In genomic region chrX:159995808-159996207, GRCm38 (mm10) we compare ENCODE assay signal across 19 mouse cellular contexts. TPM values are rescaled to one million over a fixed set of nuclear protein-coding genes. Genes with fewer than 3 reads are reported as not detected.
A peak's percentile ranks its signal among the peaks of the same experiment; 100 is the strongest.
DNase-seq lines count a peak whose midpoint lies in the region; TF ChIP-seq lines count a peak whose summit lies in the region.
"Had no signal": no experiment of that assay in that cellular context is flagged by ENCODE, and none has a peak within 500 bp of the region (broad histone marks: within the 10 kb centered on the region; RNA-seq: fewer than 3 reads in every experiment).

No protein-coding gene starts in this region.

- DNase-seq in MEL (ENCODE audit: low read depth, low spot score) (peak; percentile 86), MEL-GATA-1-ER (ENCODE audit: extremely low read depth, low read depth) (peak; percentile 63), MN1 (ENCODE audit: low spot score) (no peak)
- no peak for DNase-seq in gastrocnemius, postnatal 10 days
- DNase-seq: adrenal gland, adult 2 months; adrenal gland, adult 8-10 months; adrenal gland, postnatal 10 days; adrenal gland, postnatal 14 days; adrenal gland, postnatal 25 days; adrenal gland, postnatal 36 days; B cell, adult 2 months; cerebellum, adult 11 months; cerebellum, adult 11-12 months; cerebellum, adult 18-20 months; cerebellum, adult 2 months; cerebellum, adult 8-10 months; cerebellum, adult 9-10 months had no signal

- peaks cover 0 to 13% of the 10 kb centered on the region in 2 experiments; a peak in 2 of 4 replicates for H3K36me3 ChIP-seq in MEL (ENCODE audit: control insufficient read depth in 1 of 2, insufficient read depth in 2 of 2, low read length in 2 of 2)
- H3K36me3 ChIP-seq: G1E had no signal

- H3K4me3 ChIP-seq in MEL (ENCODE audit: control insufficient read depth in 1 of 2, insufficient read depth in 1 of 2, low read depth in 2 of 2, low read length in 2 of 2), result no peak overlapping the region

- no peak overlapping the region for H3K9ac ChIP-seq in MEL (ENCODE audit: control insufficient read depth, low read depth, low read length, poor library complexity, severe bottlenecking)

- no peaks in the 10 kb centered on the region for H3K9me3 ChIP-seq in MEL (replicated peaks; ENCODE audit: insufficient read depth, low read length)
- H3K9me3 ChIP-seq: G1E had no signal

- H3K4me1 ChIP-seq in MEL (ENCODE audit: control insufficient read depth in 1 of 2, insufficient read depth in 2 of 2, low read length in 2 of 2), result peaks cover 3 to 7% of the 10 kb centered on the region in 2 experiments; a peak in 3 of 4 replicates

- no peaks in the 10 kb centered on the region for H3K79me2 ChIP-seq in MEL (ENCODE audit: control insufficient read depth, insufficient read depth, low read length, poor library complexity)

- no peak for TF ChIP-seq CTCF in MEL (IDR thresholded peaks at IDR 0.05 in 2 of 3, conservative IDR thresholded peaks at IDR 0.05 in 1 of 3; ENCODE audit: control insufficient read depth in 1 of 3, insufficient read depth in 1 of 3, low read depth in 2 of 3, low read length in 3 of 3, poor library complexity in 1 of 3, severe bottlenecking in 1 of 3)

- no peak for TF ChIP-seq POLR2A in MEL (IDR thresholded peaks at IDR 0.05; ENCODE audit: control insufficient read depth in 1 of 2, insufficient read depth in 1 of 2, low read depth in 1 of 2, low read length in 2 of 2, poor library complexity in 1 of 2)

- TF ChIP-seq EP300 in MEL (IDR thresholded peaks at IDR 0.05; ENCODE audit: low read depth in 1 of 2, low read length in 2 of 2), result peak; percentile 35 to 48; a peak in 3 of 4 replicates

- TF ChIP-seq RAD21 in MEL (IDR thresholded peaks at IDR 0.05; ENCODE audit: low read depth, low read length), result no peak

- no peaks in the 10 kb centered on the region for H3K27me3 ChIP-seq in MEL (ENCODE audit: control insufficient read depth in 1 of 2, insufficient read depth in 2 of 2, low read length in 2 of 2)
- H3K27me3 ChIP-seq: CH12.LX had no signal

- H3K27ac ChIP-seq in MEL (ENCODE audit: control insufficient read depth, low read depth, low read length), result peak overlapping the region; percentile 55; the same call in 1 of the 2 replicates

TF ChIP-seq in MEL, 35 proteins besides CTCF, POLR2A, EP300 and RAD21:
- TF ChIP-seq SMC3 (IDR thresholded peaks at IDR 0.05; ENCODE audit: low read depth, low read length), result no peak
- TF ChIP-seq ZNF384 (IDR thresholded peaks at IDR 0.05; ENCODE audit: low read depth, low read length), result no peak
- TF ChIP-seq GABPA (IDR thresholded peaks at IDR 0.05; ENCODE audit: low read depth, low read length), result no peak
- TF ChIP-seq MXI1 (IDR thresholded peaks at IDR 0.05; ENCODE audit: low read depth, low read length), result peak; percentile 63; the same call in 1 of the 2 replicates
- peak; percentile 54; the same call in 1 of the 2 replicates for TF ChIP-seq SIN3A (IDR thresholded peaks at IDR 0.05; ENCODE audit: low read length)
- TF ChIP-seq ZC3H11A (IDR thresholded peaks at IDR 0.05; ENCODE audit: low read depth, low read length), result no peak
- TF ChIP-seq KAT2A (conservative IDR thresholded peaks at IDR 0.05; ENCODE audit: low read depth, low read length), result no peak
- no peak for TF ChIP-seq UBTF (IDR thresholded peaks at IDR 0.05; ENCODE audit: borderline replicate concordance, insufficient read depth, low read depth, low read length)
- no peak for TF ChIP-seq CHD2 (IDR thresholded peaks at IDR 0.05; ENCODE audit: low read length)
- TF ChIP-seq E2F4 (IDR thresholded peaks at IDR 0.05; ENCODE audit: borderline replicate concordance, low read depth, low read length), result no peak
- no peak for TF ChIP-seq TBP (IDR thresholded peaks at IDR 0.05; ENCODE audit: low read depth, low read length)
- no peak for TF ChIP-seq POLR2AphosphoS5 (IDR thresholded peaks at IDR 0.05; ENCODE audit: borderline replicate concordance, low read depth, low read length)
- TF ChIP-seq USF1 (IDR thresholded peaks at IDR 0.05; ENCODE audit: low read depth, low read length), result no peak
- TF ChIP-seq MYB (IDR thresholded peaks at IDR 0.05; ENCODE audit: low read depth, low read length), result no peak
- 0 out of 2 replicates have a peak, but pooled peaks have one; percentile 24 for TF ChIP-seq ETS1 (IDR thresholded peaks at IDR 0.05; ENCODE audit: low read depth, low read length)
- TF ChIP-seq BHLHE40 (IDR thresholded peaks at IDR 0.05; ENCODE audit: borderline replicate concordance, low read depth, low read length), result no peak
- no peak for TF ChIP-seq MEF2A (IDR thresholded peaks at IDR 0.05; ENCODE audit: extremely low read depth, insufficient replicate concordance, low read depth, low read length, poor library complexity, severe bottlenecking)
- 0 out of 2 replicates have a peak, but pooled peaks have one; percentile 13 for TF ChIP-seq MYC (IDR thresholded peaks at IDR 0.05; ENCODE audit: low read depth, low read length)
- no peak for TF ChIP-seq ELF1 (IDR thresholded peaks at IDR 0.05; ENCODE audit: low read depth, low read length)
- TF ChIP-seq GATA1 (IDR thresholded peaks at IDR 0.05; ENCODE audit: low read depth, low read length), result peak; percentile 51; the same call in 1 of the 2 replicates
- no peak for TF ChIP-seq MAZ (IDR thresholded peaks at IDR 0.05; ENCODE audit: low read depth, low read length)
- no peak for TF ChIP-seq RCOR1 (IDR thresholded peaks at IDR 0.05; ENCODE audit: low read depth, low read length)
- no peak for TF ChIP-seq MAX (IDR thresholded peaks at IDR 0.05; ENCODE audit: low read length)
- no peak for TF ChIP-seq CHD1 (IDR thresholded peaks at IDR 0.05; ENCODE audit: low read depth, low read length)
- no peak for TF ChIP-seq JUND (IDR thresholded peaks at IDR 0.05; ENCODE audit: low read depth, low read length)
- no peak for TF ChIP-seq ZKSCAN1 (IDR thresholded peaks at IDR 0.05; ENCODE audit: low read depth, low read length)
- no peak for TF ChIP-seq ZMIZ1 (IDR thresholded peaks at IDR 0.05; ENCODE audit: low read depth, low read length)
- TF ChIP-seq HCFC1 (IDR thresholded peaks at IDR 0.05; ENCODE audit: low read depth, low read length), result 0 out of 2 replicates have a peak, but pooled peaks have one; percentile 21
- TF ChIP-seq TCF12 (IDR thresholded peaks at IDR 0.05; ENCODE audit: low read depth, low read length), result no peak

RNA-seq across cellular contexts. Expression of gene Map3k15, which starts 7.6 kb away (rescaled TPM):
- total RNA-seq in MEL (2012; rRNA removed), result 12.7 and 14.8 TPM in 2 replicates
- polyA plus RNA-seq in MEL (2012; ENCODE audit: insufficient read depth in 1 of 2, insufficient read length in 2 of 2, low read depth in 1 of 2, low replicate concordance in 2 of 2, missing spikeins in 1 of 2), result 10 to 100 TPM in 1 of 2 experiments, not detected in 1; 16.9 TPM
- total RNA-seq in gastrocnemius, postnatal 10 days (2021), result under 1 TPM; 0.16 to 0.41 TPM
- polyA plus RNA-seq: G1E had no signal

Comparison
In these comparisons a context has a peak if more than half of its experiments do, and no peak if none do; other contexts are left out.
1. DNase-seq: peak in MEL (single experiment) and MEL-GATA-1-ER (single experiment); none in MN1 (single experiment) and gastrocnemius, postnatal 10 days (single experiment).